Mouse (Mus musculus): ENCODE results near the gene Cdc6.

- TF ChIP-seq POLR2A (IDR thresholded peaks at IDR 0.05; ENCODE audit: low read depth, low read length), result no peak
- no peak for TF ChIP-seq CTCF (conservative IDR thresholded peaks at IDR 0.05; ENCODE audit: insufficient read depth, insufficient read length, low read depth, low read length)
Observed at GRCm38 (mm10) chr11:98927438-98928076, 20.0 kb downstream of the Cdc6 start, which contains the start of gene Rara.
